Mouse (Mus musculus): ENCODE data around the gene Atp6v0c. TPM values are rescaled to one million over a fixed set of nuclear protein-coding genes. Genes with fewer than 3 reads are reported as not detected.
A peak's percentile ranks its signal among the peaks of the same experiment; 100 is the strongest.

Atp6v0c gene
- polyA plus RNA-seq, 1 experiment, result 2,309 TPM

- Histone ChIP-seq H3K4me1 (ENCODE audit: control insufficient read depth, insufficient read depth, low read length) (peaks cover 9% of the 10 kb centered on the region), H3K27ac (ENCODE audit: insufficient read depth, low read length) (no peak overlapping the region), H3K27me3 (ENCODE audit: control insufficient read depth, insufficient read depth, low read length) (no peaks in the 10 kb centered on the region), H3K4me3 (replicated peaks; ENCODE audit: insufficient read depth, low read depth, low read length) (no peak overlapping the region)
- WGBS, result 83% methylated on average over 4 of the region's 4 CpGs
- no peak for DNase-seq
- TF ChIP-seq CTCF (IDR thresholded peaks at IDR 0.05; ENCODE audit: borderline replicate concordance, insufficient read depth, low read depth, low read length), result no peak
- no peak for TF ChIP-seq POLR2A (IDR thresholded peaks at IDR 0.05; ENCODE audit: borderline replicate concordance, insufficient read depth, low read length)
Observed at GRCm38 (mm10) chr17:24171738-24172137, 2.2 kb upstream of the Atp6v0c start.

GRCm38 (mm10) chr17:24170729-24171128 lies 1.2 kb upstream of the Atp6v0c start:
- DNase-seq, result no peak
- Histone ChIP-seq H3K27ac (ENCODE audit: insufficient read depth, low read length) (0 out of 2 replicates have a peak overlapping the region, but pooled peaks have one; percentile 32), H3K4me1 (ENCODE audit: control insufficient read depth, insufficient read depth, low read length) (peaks cover 9% of the 10 kb centered on the region), H3K4me3 (replicated peaks; ENCODE audit: insufficient read depth, low read depth, low read length) (no peak overlapping the region), H3K27me3 (ENCODE audit: control insufficient read depth, insufficient read depth, low read length) (no peaks in the 10 kb centered on the region)
- TF ChIP-seq CTCF (IDR thresholded peaks at IDR 0.05; ENCODE audit: borderline replicate concordance, insufficient read depth, low read depth, low read length) (no peak), POLR2A (IDR thresholded peaks at IDR 0.05; ENCODE audit: borderline replicate concordance, insufficient read depth, low read length) (no peak)
- WGBS, result 75% methylated on average over 5 of the region's 5 CpGs

GRCm38 (mm10) chr17:24170125-24170524 lies 623 bp upstream of the Atp6v0c start:
- 54% methylated on average over 3 of the region's 3 CpGs for WGBS
- DNase-seq, result peak in 1 of 2 experiments; percentile 30
- TF ChIP-seq POLR2A (IDR thresholded peaks at IDR 0.05; ENCODE audit: borderline replicate concordance, insufficient read depth, low read length) (no peak), CTCF (IDR thresholded peaks at IDR 0.05; ENCODE audit: borderline replicate concordance, insufficient read depth, low read depth, low read length) (no peak)
- Histone ChIP-seq H3K27ac (ENCODE audit: insufficient read depth, low read length) (peak overlapping the region; percentile 32; the same call in 1 of the 2 replicates), H3K4me1 (ENCODE audit: control insufficient read depth, insufficient read depth, low read length) (peaks cover 9% of the 10 kb centered on the region), H3K27me3 (ENCODE audit: control insufficient read depth, insufficient read depth, low read length) (no peaks in the 10 kb centered on the region), H3K4me3 (replicated peaks; ENCODE audit: insufficient read depth, low read depth, low read length) (peak overlapping the region; percentile 95)

- H3K27me3 ChIP-seq (ENCODE audit: control insufficient read depth, insufficient read depth, low read length), result no peaks in the 10 kb centered on the region
- peak; percentile 77 to 81 for DNase-seq
- H3K27ac ChIP-seq (ENCODE audit: insufficient read depth, low read length), result peak overlapping the region; percentile 100
- peaks cover 12% of the 10 kb centered on the region for H3K4me1 ChIP-seq (ENCODE audit: control insufficient read depth, insufficient read depth, low read length)
- H3K4me3 ChIP-seq (replicated peaks; ENCODE audit: insufficient read depth, low read depth, low read length), result peak overlapping the region; percentile 95
- 1% methylated on average over 41 of the region's 41 CpGs for WGBS
- TF ChIP-seq POLR2A (IDR thresholded peaks at IDR 0.05; ENCODE audit: borderline replicate concordance, insufficient read depth, low read length), result no peak
- no peak for TF ChIP-seq CTCF (IDR thresholded peaks at IDR 0.05; ENCODE audit: borderline replicate concordance, insufficient read depth, low read depth, low read length)
Observed at GRCm38 (mm10) chr17:24168590-24169277, 768 bp downstream of the Atp6v0c start.

- Histone ChIP-seq H3K4me3 (replicated peaks; ENCODE audit: insufficient read depth, low read depth, low read length) (peak overlapping the region; percentile 95), H3K27me3 (ENCODE audit: control insufficient read depth, insufficient read depth, low read length) (no peaks in the 10 kb centered on the region), H3K4me1 (ENCODE audit: control insufficient read depth, insufficient read depth, low read length) (peaks cover 12% of the 10 kb centered on the region), H3K27ac (ENCODE audit: insufficient read depth, low read length) (no peak overlapping the region)
- DNase-seq, result peak in 1 of 2 experiments; percentile 32
- TF ChIP-seq CTCF (IDR thresholded peaks at IDR 0.05; ENCODE audit: borderline replicate concordance, insufficient read depth, low read depth, low read length) (no peak), POLR2A (IDR thresholded peaks at IDR 0.05; ENCODE audit: borderline replicate concordance, insufficient read depth, low read length) (no peak)
- WGBS, result 20% methylated on average over 7 of the region's 7 CpGs
Observed at GRCm38 (mm10) chr17:24167891-24168505, 1.5 kb downstream of the Atp6v0c start.

GRCm38 (mm10) chr17:24167120-24167519 lies 2.4 kb downstream of the Atp6v0c start:
- TF ChIP-seq POLR2A (IDR thresholded peaks at IDR 0.05; ENCODE audit: borderline replicate concordance, insufficient read depth, low read length) (no peak), CTCF (IDR thresholded peaks at IDR 0.05; ENCODE audit: borderline replicate concordance, insufficient read depth, low read depth, low read length) (no peak)
- H3K27ac ChIP-seq (ENCODE audit: insufficient read depth, low read length), result no peak overlapping the region
- no peak for DNase-seq
- 35% methylated on average over 6 of the region's 6 CpGs for WGBS
- peak overlapping the region; percentile 9 for H3K4me3 ChIP-seq (replicated peaks; ENCODE audit: insufficient read depth, low read depth, low read length)
- H3K27me3 ChIP-seq (ENCODE audit: control insufficient read depth, insufficient read depth, low read length), result no peaks in the 10 kb centered on the region
- H3K4me1 ChIP-seq (ENCODE audit: control insufficient read depth, insufficient read depth, low read length), result peaks cover 12% of the 10 kb centered on the region

GRCm38 (mm10) chr17:24164566-24165259 lies 4.8 kb downstream of the Atp6v0c start:
- WGBS, result 56% methylated on average over 11 of the region's 11 CpGs
- H3K4me1 ChIP-seq (ENCODE audit: control insufficient read depth, insufficient read depth, low read length), result peaks cover 10% of the 10 kb centered on the region
- no peak for DNase-seq
- no peak overlapping the region for H3K27ac ChIP-seq (ENCODE audit: insufficient read depth, low read length)
- H3K27me3 ChIP-seq (ENCODE audit: control insufficient read depth, insufficient read depth, low read length), result no peaks in the 10 kb centered on the region
- no peak overlapping the region for H3K4me3 ChIP-seq (replicated peaks; ENCODE audit: insufficient read depth, low read depth, low read length)
- TF ChIP-seq CTCF (IDR thresholded peaks at IDR 0.05; ENCODE audit: borderline replicate concordance, insufficient read depth, low read depth, low read length), result no peak
- no peak for TF ChIP-seq POLR2A (IDR thresholded peaks at IDR 0.05; ENCODE audit: borderline replicate concordance, insufficient read depth, low read length)

Measured in cerebellum, adult 2 months (tissue).